Mouse (Mus musculus): ENCODE results near the gene Trdmt1.

Gene Trdmt1

DNA sequence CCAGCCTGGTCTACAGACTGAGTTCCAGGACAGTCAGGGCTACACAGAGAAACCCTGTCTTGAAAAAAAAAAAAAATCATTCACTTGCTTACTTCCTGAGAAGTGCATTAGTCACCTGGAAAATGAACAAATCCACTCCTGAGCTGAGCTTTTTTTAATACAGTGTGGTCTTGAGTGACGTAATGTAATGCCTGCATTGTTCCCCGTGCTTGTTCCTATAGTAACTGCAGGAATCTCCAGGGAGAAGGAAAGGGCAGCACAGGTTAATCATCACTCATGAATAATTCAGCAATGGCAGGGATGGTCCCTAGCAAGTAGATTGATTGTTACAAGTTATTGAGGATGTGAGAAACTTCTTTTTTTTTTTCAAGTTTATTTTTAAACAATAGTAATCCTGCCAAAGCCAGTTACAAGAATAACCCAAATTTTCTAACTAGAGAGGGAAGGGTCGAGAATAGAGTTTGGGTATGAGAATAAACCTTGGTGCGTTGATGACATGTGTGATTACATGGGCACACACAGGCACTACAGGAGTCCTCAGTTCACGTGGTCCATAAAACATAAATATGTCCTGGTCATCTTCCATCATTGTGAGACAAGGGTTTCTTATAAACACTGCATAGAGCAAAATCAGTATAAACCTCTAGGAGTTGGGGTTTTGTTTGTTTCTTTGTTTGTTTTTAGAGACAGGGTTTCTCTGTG, 44.0 kb downstream of the Trdmt1 start:
- DNase-seq (ENCODE audit: low read depth, low spot score), result no peak

DNA sequence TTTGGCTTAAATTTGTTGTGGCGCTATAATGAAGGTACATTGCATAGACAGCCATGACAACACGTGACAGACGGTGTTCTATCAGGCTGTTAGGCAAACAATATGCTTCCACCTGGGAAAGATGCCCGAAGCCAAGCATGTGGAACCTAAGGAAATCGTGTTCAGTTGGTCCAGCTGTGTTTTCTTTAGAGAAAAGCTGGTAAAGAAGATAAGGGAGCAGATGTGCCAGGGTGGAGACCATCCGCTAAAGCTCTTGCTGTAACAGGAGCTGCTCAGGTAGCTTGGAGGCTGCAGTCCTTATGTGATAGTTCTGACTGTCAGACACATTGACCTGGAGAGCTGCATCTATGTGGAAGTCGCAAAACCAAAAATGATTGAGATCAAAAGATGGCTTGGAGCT, 45.3 kb downstream of the Trdmt1 start:
- no peak for DNase-seq (ENCODE audit: low read depth, low spot score)

DNA sequence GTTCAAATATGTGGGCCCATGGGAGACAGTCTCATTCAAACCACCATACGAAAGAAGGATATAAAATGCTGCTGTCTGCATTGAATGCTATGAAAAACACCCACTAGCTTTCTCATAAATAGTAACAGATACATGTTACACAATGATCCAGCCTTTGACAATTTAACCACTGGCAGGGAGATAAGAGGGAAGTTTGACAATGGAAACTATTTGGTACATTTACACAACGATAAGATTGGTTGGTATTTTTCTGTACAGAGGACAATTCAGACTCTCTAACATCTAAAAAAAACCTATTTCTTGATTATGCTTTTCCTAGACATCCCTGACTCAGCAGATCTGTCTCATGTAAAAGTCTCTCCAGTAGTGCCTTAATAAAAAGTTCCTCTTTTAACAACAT, 48.4 kb downstream of the Trdmt1 start:
- no peak for DNase-seq (ENCODE audit: low read depth, low spot score)

DNA sequence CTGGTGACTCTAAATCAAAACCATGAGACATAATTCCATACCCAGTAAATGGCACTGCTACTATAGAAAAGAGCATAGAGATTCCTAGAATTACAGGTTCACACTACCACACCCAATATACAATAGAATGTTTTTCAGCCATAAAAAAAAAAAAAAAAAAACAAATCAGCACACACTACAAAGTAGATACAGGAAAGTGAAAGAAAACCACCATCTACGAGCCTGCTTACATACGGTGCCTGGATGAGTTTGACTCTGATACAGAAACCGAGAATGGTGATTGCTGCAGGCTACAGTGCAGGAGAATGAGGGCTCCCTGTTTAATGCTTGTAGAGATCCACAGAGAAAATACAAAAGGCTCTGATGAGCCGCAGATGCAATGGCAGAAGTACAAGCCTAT, 51.5 kb downstream of the Trdmt1 start:
- peak; percentile 24 for DNase-seq (ENCODE audit: low read depth, low spot score)

DNA sequence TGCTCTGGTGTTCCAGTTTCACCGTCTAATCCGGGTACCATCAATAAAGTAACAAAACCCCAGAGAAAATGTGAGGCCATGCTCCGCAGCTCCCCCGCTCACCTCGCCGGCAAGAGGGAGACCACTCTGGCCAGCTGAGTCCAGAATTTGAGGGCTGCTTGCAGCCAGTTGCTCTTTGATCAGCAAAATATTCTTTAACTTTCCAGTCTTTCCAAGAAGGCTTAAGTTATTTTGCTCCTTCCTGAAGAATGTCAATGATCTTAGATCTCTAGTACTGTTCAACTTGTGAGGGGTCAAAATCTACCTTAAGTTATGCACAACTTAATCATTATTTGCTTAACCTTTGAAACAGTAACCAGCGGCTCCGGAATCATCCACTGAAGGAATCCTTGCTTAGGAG, 52.7 kb downstream of the Trdmt1 start, which contains the start of gene Cubn:
Cubn (minus strand) TSS at position 80 of the 400 bp plus-strand sequence.
- DNase-seq (ENCODE audit: low read depth, low spot score), result no peak

DNA sequence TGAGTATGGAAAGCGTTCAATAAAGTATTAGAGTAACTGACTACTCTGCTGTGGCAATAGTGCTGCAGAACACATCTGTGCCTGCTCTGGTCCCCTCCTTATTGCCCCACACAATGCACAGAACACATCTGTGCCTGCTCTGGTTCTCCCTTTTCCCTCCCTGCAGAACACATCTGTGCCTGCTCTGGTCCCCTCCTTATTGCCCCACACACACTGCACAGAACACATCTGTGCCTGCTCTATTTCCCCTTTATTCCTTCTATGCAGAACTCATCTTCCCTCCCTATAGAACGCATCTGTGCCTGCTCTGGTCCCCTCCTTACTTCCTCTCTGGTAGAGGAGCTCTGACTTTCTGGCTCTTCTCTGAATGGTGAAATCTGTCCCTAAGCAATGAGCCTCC, 54.0 kb downstream of the Trdmt1 start:
- DNase-seq (ENCODE audit: low read depth, low spot score), result no peak

DNA sequence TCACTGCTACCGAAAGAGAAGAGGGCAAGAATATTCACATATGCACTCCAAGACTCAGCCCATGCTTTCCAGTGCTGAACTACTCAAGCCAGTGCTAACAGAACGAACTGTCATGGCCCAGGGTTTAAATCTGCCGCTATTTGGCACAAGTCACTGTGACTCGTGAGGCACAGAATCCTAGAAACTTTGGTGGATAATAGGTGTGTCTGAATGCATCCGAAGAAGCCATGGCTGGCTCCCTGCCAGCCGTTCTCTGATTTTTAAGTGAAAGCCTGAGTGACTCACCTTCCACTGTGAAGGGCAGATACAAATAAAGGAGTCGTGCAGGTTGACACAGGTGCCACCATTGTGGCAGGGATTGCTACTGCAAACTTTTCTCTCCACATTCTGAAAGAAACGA, 58.0 kb downstream of the Trdmt1 start:
- no peak for DNase-seq (ENCODE audit: low read depth, low spot score)

DNA sequence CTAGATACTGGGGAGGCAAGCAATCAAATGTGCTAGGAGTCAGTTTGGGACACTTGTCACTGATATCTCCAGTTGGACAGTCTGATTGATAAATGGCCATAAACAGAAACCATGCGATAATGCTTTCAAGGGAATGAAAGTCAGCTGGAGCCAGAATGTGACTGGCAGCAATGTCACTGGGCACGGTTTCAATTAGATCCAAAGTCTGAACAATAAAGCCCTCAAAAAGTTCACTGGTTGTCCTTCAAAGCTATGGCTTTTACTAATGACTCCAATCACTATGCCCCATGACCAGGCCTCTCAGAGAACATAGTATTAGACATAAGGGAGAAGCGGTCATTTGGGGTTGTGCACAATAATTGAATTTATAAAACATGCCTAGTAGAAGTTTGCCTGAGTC, 59.9 kb downstream of the Trdmt1 start:
- no peak for DNase-seq (ENCODE audit: low read depth, low spot score)

DNA sequence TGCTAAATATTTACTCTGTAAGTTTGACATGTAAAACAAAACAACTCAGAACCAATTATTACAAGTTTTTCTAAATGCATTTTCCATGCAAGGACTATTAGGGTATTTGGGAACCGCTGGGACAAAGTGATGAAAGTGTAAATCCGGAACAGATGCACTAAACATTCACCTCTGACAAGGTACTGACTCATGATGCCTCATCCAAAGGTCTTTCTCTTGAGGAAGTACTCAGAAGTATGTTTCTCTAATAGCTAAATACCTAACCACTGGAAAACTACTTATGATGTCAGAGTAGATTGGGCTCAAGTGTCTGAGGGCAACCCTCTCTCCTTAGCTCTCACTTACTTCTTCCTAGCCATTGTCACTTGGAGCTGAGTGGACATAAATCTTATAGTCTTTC, 63.7 kb downstream of the Trdmt1 start:
- no peak for DNase-seq (ENCODE audit: low read depth, low spot score)

DNA sequence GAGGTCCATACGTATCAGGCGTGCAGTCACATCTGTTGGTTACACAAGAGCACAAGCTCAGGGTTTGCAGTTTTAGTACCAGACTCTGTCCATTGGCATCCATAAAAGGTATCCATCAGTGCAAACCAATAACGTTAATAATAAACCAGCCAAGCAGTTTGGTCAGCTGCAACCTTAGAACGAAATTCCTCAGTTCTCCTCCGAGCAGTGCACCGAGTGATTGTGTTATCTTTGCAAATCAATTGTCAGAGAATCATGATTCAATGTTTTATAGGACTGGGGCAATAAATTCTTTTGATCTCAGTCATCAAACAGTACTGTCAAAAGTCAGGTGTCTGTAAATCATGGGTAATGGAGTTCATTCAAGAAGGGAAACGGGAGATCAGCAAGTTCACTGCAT, 65.3 kb downstream of the Trdmt1 start:
- DNase-seq (ENCODE audit: low read depth, low spot score), result no peak

DNA sequence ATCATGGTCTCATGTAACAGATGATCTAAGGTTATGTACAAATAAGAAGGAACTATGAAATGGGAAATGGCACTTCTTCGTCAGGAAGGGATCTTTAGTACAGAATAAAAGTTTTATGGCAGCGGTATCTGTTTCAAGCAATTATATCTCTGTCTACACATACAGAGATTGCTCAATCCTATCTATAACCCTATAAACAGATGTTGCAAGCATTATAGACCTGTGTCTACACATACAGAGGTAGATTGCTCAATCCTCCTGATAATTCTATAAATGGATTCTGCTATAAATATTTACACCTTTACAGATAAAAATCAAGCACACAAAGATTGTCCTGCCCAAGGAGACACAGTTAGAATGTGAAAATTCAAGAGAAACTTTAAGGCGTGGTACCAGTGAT, 74.4 kb downstream of the Trdmt1 start:
- DNase-seq (ENCODE audit: low read depth, low spot score), result no peak

DNA sequence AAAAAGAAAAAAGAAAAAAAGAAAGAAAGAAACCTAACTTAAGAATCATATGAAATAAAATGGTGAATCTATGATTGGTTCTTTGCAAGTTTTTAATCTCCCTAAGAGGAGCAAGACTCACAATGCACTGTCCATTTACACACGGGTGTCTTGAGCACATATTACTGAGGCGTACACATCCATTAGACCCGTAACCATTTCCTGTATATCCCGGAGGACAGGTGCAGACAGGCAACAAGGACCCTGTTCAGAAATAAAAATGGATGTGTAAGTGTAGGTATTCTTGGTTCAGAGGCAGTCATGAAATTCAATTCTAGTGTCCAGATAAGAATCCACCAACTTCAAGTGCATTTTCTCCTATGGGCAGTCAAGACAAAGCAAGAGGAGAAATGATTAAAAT, 74.8 kb downstream of the Trdmt1 start:
- no peak for DNase-seq (ENCODE audit: low read depth, low spot score)

DNA sequence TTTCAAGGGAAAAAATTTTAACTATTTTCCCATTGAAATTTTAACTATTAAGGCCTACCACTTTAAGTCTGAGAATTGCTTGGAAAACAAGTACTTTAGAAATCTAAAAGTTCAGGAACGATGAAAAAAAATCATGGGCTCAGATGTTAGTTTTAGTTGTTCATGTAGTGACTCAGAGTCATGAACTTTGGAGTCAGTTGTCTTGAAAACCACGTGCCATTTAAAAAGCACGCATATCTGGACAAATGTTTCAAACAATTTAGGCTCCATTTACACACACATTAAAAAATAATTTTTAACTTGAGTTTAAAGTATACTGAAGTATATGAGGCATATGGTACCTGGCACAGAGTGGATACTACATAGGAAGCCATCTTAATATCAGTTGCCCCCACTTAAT, 77.8 kb downstream of the Trdmt1 start:
- DNase-seq (ENCODE audit: low read depth, low spot score), result no peak
